Mouse (Mus musculus) retina, postnatal 7 days (tissue): Measurements from ENCODE around the gene Sprr2j-ps.

Experiments used
- DNase-seq: peaks from one replicate; pipeline ENCODE4 v3.0.0-alpha.2; 2012; ENCODE audit warnings: low read depth, low spot score

The Sprr2j-ps gene

GRCm38 (mm10) chr3:92417782-92418181 is at the start of gene Sprr2j-ps:
Gene Sprr2j-ps, plus strand, starts transcription at chr3:92418082.
- no peak for DNase-seq

DNA sequence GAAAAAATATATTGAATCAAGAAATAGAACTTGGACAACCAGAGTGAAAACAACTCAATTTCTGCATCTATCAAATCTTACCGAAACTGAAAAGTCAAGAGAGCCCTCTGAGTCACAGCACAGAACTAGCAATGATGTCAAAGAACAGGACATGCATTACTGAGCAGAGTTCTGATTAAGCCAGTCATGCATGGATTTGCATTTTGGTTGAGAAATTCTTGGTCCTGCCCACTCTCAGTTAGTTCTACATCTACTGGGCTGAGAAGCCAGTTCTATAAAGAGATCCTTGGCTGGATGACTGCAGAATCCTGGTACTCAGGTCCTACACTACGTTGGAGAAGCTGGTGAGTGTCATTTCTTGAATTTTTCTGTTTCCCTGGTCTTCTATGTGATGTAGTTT is 44.3 kb upstream of the Sprr2j-ps start:
- no peak for DNase-seq

DNA sequence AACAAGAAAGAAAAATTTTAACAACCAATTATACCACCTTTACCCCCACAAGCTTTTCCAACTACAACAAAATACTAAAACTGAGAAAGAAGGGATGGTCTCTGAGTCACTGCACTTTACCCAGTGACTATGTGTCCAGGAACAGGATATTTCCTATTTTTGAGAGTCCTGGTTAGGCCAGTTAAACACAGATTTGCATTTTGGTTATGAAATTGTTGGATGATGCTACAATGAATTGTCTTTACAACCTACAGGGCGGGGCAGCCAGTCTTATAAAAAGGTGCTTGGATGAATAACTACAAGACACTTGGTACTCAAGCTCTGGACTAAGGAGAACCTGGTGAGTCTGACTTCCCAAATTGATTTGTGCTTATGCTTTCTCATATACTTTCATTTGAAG is 32.5 kb upstream of the Sprr2j-ps start, which contains the start of gene Sprr2h:
TSS of gene Sprr2h (plus strand) at position 301 of the 400 bp plus-strand sequence.
- no peak for DNase-seq

DNA sequence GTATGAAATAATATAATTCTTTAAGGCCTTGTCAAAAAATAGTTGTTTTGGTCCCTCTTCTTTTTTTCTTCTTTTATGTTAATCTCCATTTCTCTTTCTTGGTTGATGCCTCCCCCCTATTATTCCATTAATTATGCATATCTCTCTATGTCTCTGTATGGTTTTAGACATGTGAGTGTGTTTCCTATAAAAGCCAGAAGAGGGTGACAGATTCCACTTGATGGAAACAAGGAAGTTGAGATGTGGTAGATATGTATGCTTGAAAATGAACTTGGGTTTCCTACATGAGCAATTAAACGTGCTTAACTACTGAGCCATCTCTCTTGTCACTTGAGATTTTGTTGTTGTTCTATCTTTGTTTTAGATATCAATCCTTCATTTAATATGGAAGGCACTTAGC is 23.6 kb upstream of the Sprr2j-ps start:
- no peak for DNase-seq

DNA sequence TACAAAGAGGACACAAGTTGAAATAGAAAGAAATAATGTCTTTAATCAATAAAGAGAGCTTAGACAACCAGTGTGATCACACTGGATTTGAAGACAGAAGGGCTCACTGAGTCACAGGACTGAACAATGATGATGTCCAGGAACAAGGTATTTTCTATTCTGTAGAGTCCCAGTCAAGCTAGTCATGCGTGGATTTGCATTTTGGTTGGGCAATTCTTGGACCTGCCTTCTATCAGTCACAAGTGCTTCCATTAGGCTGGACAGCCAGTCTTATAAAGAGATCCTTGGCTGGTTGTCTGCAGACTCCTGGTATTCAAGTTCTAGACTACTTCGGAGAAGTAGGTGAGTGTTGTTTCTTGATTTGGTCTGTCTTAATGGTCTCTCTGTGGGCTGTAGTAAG is 10.2 kb upstream of the Sprr2j-ps start, which contains the start of gene Sprr2i:
TSS of gene Sprr2i (plus strand) at position 301 of the 400 bp plus-strand sequence.
- DNase-seq: no peak

GRCm38 (mm10) chr3:92429323-92429722 is 11.4 kb downstream of the Sprr2j-ps start, which contains the start of gene Gm9774:
Gene Gm9774, minus strand, starts transcription at chr3:92429423.
- no peak for DNase-seq

GRCm38 (mm10) chr3:92432282-92432681 is 14.4 kb downstream of the Sprr2j-ps start, which contains the start of gene Sprr2k:
Gene Sprr2k, plus strand, starts transcription at chr3:92432582.
- no peak for DNase-seq

GRCm38 (mm10) chr3:92438689-92439088 is 20.8 kb downstream of the Sprr2j-ps start, which contains the start of gene Sprr1b:
Gene Sprr1b, minus strand, starts transcription at chr3:92438789.
- no peak for DNase-seq

- no peak for DNase-seq
Measured at GRCm38 (mm10) chr3:92440177-92440576, 22.3 kb downstream of the Sprr2j-ps start.

- DNase-seq: no peak
Measured at GRCm38 (mm10) chr3:92455151-92455550, 37.3 kb downstream of the Sprr2j-ps start.

DNA sequence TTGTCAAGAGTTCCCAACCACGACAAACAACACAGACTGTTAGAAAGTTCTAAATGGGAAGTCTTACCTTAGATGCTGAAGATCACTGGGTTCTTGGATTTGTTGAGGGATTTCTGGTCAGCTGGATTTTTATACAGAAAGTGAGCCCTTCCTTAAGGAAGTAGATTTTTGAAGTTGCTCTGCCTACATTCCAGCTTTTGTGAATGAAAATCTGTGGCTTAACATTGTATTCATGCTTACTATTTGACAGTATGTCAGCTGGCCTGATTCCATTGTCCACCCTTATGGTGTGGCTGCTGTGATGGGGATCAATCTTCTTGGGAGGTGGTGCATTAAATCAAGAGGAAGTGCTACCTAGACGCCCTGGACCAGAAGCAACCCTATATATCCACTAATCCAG is 40.7 kb downstream of the Sprr2j-ps start, which contains the start of gene Sprr3:
TSS of gene Sprr3 (minus strand) at position 101 of the 400 bp plus-strand sequence.
- DNase-seq: no peak

DNA sequence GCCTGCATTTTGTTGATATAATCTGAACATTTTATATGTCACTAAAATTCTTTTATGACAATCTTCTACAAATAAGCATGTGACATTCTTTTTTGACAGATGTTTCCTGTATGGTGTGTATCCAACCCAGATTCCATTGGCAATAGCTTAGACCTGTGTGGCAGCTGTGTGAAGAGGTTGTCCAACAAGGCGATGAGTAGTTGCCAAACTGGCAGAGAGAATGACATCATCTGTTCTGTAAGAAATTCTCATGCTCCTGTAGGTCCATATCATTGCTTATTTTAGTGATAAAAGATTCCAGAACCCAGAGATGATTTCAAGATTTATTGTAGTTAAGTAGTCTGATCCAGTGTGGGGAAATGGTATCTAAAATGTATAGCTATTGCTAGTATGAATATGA is 48.7 kb downstream of the Sprr2j-ps start:
- DNase-seq: no peak

GRCm38 (mm10) chr3:92467424-92467823 is 49.5 kb downstream of the Sprr2j-ps start:
- DNase-seq: no peak
